ENCODE assay signal across 9 mouse cellular contexts in genomic region chr8:84413886-84414851, GRCm38 (mm10). TPM values are rescaled to one million over a fixed set of nuclear protein-coding genes. Genes with fewer than 3 reads are reported as not detected.
A peak's percentile ranks its signal among the peaks of the same experiment; 100 is the strongest.
DNase-seq lines count a peak whose midpoint lies in the region; ATAC-seq and TF ChIP-seq lines count a peak whose summit lies in the region.
"Had no signal": no experiment of that assay in that cellular context is flagged by ENCODE, and none has a peak within 500 bp of the region (broad histone marks: within the 10 kb centered on the region; RNA-seq: fewer than 3 reads in every experiment).

No protein-coding gene starts in this region.

- H3K4me1 ChIP-seq in embryonic facial prominence, embryonic 11.5 days (ENCODE audit: control insufficient read depth, insufficient read depth, low read length) = no peaks in the 10 kb centered on the region
- no peaks in the 10 kb centered on the region for H3K4me1 ChIP-seq in kidney, postnatal 0 days (replicated peaks; ENCODE audit: insufficient read depth, low read length)
- peaks cover 4% of the 10 kb centered on the region; the same call in 1 of the 2 replicates for H3K4me1 ChIP-seq in liver, embryonic 11.5 days (replicated peaks; ENCODE audit: control insufficient read depth, insufficient read depth, low read length)
- peaks cover 20% of the 10 kb centered on the region for H3K4me1 ChIP-seq in neural tube, embryonic 12.5 days

- TF ChIP-seq CTCF in kidney, postnatal 0 days (IDR thresholded peaks at IDR 0.05; ENCODE audit: low read depth) = no peak

- no peaks in the 10 kb centered on the region for H3K36me3 ChIP-seq in embryonic facial prominence, embryonic 11.5 days (replicated peaks; ENCODE audit: control insufficient read depth, insufficient read depth, low read depth, low read length)
- H3K36me3 ChIP-seq in kidney, postnatal 0 days (ENCODE audit: insufficient read depth, low read length) = no peaks in the 10 kb centered on the region
- H3K36me3 ChIP-seq in liver, embryonic 11.5 days (ENCODE audit: control insufficient read depth, insufficient read depth, low read length) = no peaks in the 10 kb centered on the region
- H3K36me3 ChIP-seq in neural tube, embryonic 12.5 days = no peaks in the 10 kb centered on the region
- H3K36me3 ChIP-seq: G1E had no signal

- 2% methylated on average over 65 of the region's 72 CpGs for WGBS in embryonic facial prominence, embryonic 11.5 days
- 3% methylated on average over 65 of the region's 72 CpGs for WGBS in kidney, postnatal 0 days
- 2% methylated on average over 71 of the region's 72 CpGs for WGBS in liver, embryonic 11.5 days
- 2% methylated on average over 72 of the region's 72 CpGs for WGBS in neural tube, embryonic 12.5 days

- H3K27ac ChIP-seq in embryonic facial prominence, embryonic 11.5 days (replicated peaks; ENCODE audit: low read depth, low read length) = peak overlapping the region; percentile 41; the same call in 1 of the 2 replicates
- no peak overlapping the region; the same call in 1 of the 2 replicates for H3K27ac ChIP-seq in kidney, postnatal 0 days
- H3K27ac ChIP-seq in liver, embryonic 11.5 days (ENCODE audit: low read depth, low read length) = no peak overlapping the region
- peak overlapping the region; percentile 85 for H3K27ac ChIP-seq in neural tube, embryonic 12.5 days

- H3K9me3 ChIP-seq in embryonic facial prominence, embryonic 11.5 days (replicated peaks; ENCODE audit: control insufficient read depth, low read length) = no peaks in the 10 kb centered on the region; the same call in 1 of the 2 replicates
- H3K9me3 ChIP-seq in kidney, postnatal 0 days (replicated peaks; ENCODE audit: low read length) = no peaks in the 10 kb centered on the region; the same call in 1 of the 2 replicates
- no peaks in the 10 kb centered on the region; the same call in 1 of the 2 replicates for H3K9me3 ChIP-seq in liver, embryonic 11.5 days (ENCODE audit: control insufficient read depth, low read length)
- H3K9me3 ChIP-seq in neural tube, embryonic 12.5 days = no peaks in the 10 kb centered on the region

- DNase-seq in thymus, postnatal 4 days = peak; percentile 24
- no peak for DNase-seq in thymus, postnatal 0 days (ENCODE audit: low spot score)
- DNase-seq in embryonic facial prominence, embryonic 11.5 days (ENCODE audit: low spot score) = peak; percentile 66
- DNase-seq in heart, adult 9 months (ENCODE audit: low spot score in 2 of 2) = peak; percentile 37 to 48
- DNase-seq in kidney, postnatal 0 days (ENCODE audit: low spot score) = peak; percentile 53
- peak; percentile 39 for DNase-seq in liver, embryonic 11.5 days (ENCODE audit: low spot score)

- ATAC-seq in embryonic facial prominence, embryonic 11.5 days (replicated peaks; ENCODE audit: insufficient number of reproducible peaks, low FRiP score, low TSS enrichment, low read depth) = peak; percentile 60
- ATAC-seq in kidney, postnatal 0 days (replicated peaks; ENCODE audit: low FRiP score, low read depth) = peak; percentile 74
- no peak for ATAC-seq in liver, embryonic 11.5 days (replicated peaks; ENCODE audit: low FRiP score)
- peak; percentile 72 for ATAC-seq in neural tube, embryonic 12.5 days (ENCODE audit: low FRiP score, low read depth)
- ATAC-seq in erythroblast, adult 5-6 weeks (replicated peaks; ENCODE audit: low FRiP score, poor library complexity, severe bottlenecking) = no peak

- H3K9ac ChIP-seq in embryonic facial prominence, embryonic 11.5 days (replicated peaks; ENCODE audit: low read length) = peak overlapping the region; percentile 55; the same call in 1 of the 2 replicates
- peak overlapping the region; percentile 50 for H3K9ac ChIP-seq in kidney, postnatal 0 days (ENCODE audit: low read depth, low read length)
- H3K9ac ChIP-seq in liver, embryonic 11.5 days (ENCODE audit: low read depth, low read length) = no peak overlapping the region
- peak overlapping the region; percentile 85 for H3K9ac ChIP-seq in neural tube, embryonic 12.5 days

- peak overlapping the region; percentile 55 for H3K4me3 ChIP-seq in embryonic facial prominence, embryonic 11.5 days (ENCODE audit: low read depth, low read length)
- peak overlapping the region; percentile 55 for H3K4me3 ChIP-seq in kidney, postnatal 0 days (replicated peaks; ENCODE audit: low read depth, low read length)
- H3K4me3 ChIP-seq in liver, embryonic 11.5 days (ENCODE audit: low read depth, low read length) = peak overlapping the region; percentile 51
- H3K4me3 ChIP-seq in neural tube, embryonic 12.5 days = peak overlapping the region; percentile 76

- peak overlapping the region; percentile 99 for H3K4me2 ChIP-seq in embryonic facial prominence, embryonic 11.5 days (ENCODE audit: low read depth, low read length)
- peak overlapping the region; percentile 97 for H3K4me2 ChIP-seq in kidney, postnatal 0 days (ENCODE audit: low read length)
- H3K4me2 ChIP-seq in liver, embryonic 11.5 days = peak overlapping the region; percentile 68
- H3K4me2 ChIP-seq in neural tube, embryonic 12.5 days (replicated peaks) = peak overlapping the region; percentile 68

- peaks cover 24% of the 10 kb centered on the region for H3K27me3 ChIP-seq in embryonic facial prominence, embryonic 11.5 days (ENCODE audit: control insufficient read depth, insufficient read depth, low read length)
- H3K27me3 ChIP-seq in kidney, postnatal 0 days (ENCODE audit: insufficient read depth, low read length) = peaks cover 22% of the 10 kb centered on the region
- H3K27me3 ChIP-seq in liver, embryonic 11.5 days (replicated peaks; ENCODE audit: control insufficient read depth, insufficient read depth, low read length) = peaks cover 68% of the 10 kb centered on the region
- H3K27me3 ChIP-seq in neural tube, embryonic 12.5 days (replicated peaks) = 0 out of 2 replicates have a peak, but pooled peaks cover 2% of the 10 kb centered on the region

RNA-seq across cellular contexts. Expression of gene Cacna1a, which starts 25.9 kb away (rescaled TPM):
- polyA plus RNA-seq in thymus, postnatal 0 days (2015; fragmentation: Nextera tagmentation; extraction: Ambion mirVana) = 1.6 and 2.3 TPM in 2 replicates
- polyA plus RNA-seq in embryonic facial prominence, embryonic 11.5 days (2014; fragmentation: Nextera tagmentation; extraction: Ambion mirVana) = 4.9 and 6.0 TPM in 2 replicates
- 4.3 and 6.6 TPM in 2 replicates for polyA plus RNA-seq in kidney, postnatal 0 days (2015; fragmentation: Nextera tagmentation; extraction: Ambion mirVana)
- polyA plus RNA-seq in liver, embryonic 11.5 days (2014; fragmentation: Nextera tagmentation; extraction: Ambion mirVana) = 1.1 and 1.8 TPM in 2 replicates
- 19.6 and 20.5 TPM in 2 replicates for polyA plus RNA-seq in neural tube, embryonic 12.5 days (2016; fragmentation: Nextera tagmentation; extraction: Ambion mirVana)
- total RNA-seq in erythroblast, adult 5-6 weeks (2015; ENCODE audit: low replicate concordance) = not detected in 2 replicates
- 0.28 TPM in 1 of 2 replicates, not detected in the other for total RNA-seq in erythroblast, adult 5-6 weeks (2017; ENCODE audit: low replicate concordance)

Comparison
In these comparisons a context has a peak if more than half of its experiments do, and no peak if none do; other contexts are left out.
1. ATAC-seq: peak in embryonic facial prominence, embryonic 11.5 days (single experiment), kidney, postnatal 0 days (single experiment) and neural tube, embryonic 12.5 days (single experiment); none in liver, embryonic 11.5 days (single experiment) and erythroblast, adult 5-6 weeks (single experiment).
2. H3K27ac ChIP-seq: peak in embryonic facial prominence, embryonic 11.5 days (single experiment) and neural tube, embryonic 12.5 days (single experiment); none in kidney, postnatal 0 days (single experiment) and liver, embryonic 11.5 days (single experiment).
3. Peak in every context shown above with its lines, with median percentiles within 50 percentile points of each other: H3K4me2 ChIP-seq and H3K4me3 ChIP-seq.